Mouse (Mus musculus) left cerebral cortex, adult 18-20 months (tissue): ENCODE results near the gene Ing4. TPM values are rescaled to one million over a fixed set of nuclear protein-coding genes. Genes with fewer than 3 reads are reported as not detected.
"Not testable (repeated sequence)": the region's sequence is repeated elsewhere in the genome, so short reads cannot be mapped to it uniquely, and the experiment has no call there.

Experiments used
- DNase-seq, 2 experiments: peaks; one replicate each; pipeline ENCODE4 v3.0.0; 2021 to 2022; ENCODE audit warnings: low spot score in 2 of 2, mixed read lengths in 1 of 2
- total RNA-seq, 2 experiments: library from RNA; stranded (reverse); gene quantifications; 2 replicates each; pipeline ENCODE4 v1.2.3; 2021

The Ing4 gene
- total RNA-seq, 2 experiments from 2014 or later, result 50.7 to 51.1 TPM

DNA sequence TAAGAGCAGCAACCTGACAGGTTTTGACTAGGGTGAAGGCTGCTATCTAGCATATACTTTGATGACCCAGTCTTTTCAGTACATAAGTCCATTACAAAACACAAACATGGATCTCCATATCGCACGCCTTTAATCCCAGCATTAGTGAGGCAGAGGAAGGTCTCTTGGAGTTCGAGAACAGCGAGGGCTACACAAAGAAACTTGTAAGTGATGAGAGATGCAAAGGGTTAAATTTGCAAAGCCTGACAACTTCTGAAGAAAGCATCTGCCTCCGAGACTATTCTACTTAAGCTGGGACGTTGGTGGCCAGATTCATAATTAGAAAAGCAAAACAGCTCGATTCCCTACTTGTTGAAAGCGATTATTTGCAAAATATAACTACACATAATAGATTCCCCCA, 429 bp upstream of the Ing4 start:
- no peak for DNase-seq

DNA sequence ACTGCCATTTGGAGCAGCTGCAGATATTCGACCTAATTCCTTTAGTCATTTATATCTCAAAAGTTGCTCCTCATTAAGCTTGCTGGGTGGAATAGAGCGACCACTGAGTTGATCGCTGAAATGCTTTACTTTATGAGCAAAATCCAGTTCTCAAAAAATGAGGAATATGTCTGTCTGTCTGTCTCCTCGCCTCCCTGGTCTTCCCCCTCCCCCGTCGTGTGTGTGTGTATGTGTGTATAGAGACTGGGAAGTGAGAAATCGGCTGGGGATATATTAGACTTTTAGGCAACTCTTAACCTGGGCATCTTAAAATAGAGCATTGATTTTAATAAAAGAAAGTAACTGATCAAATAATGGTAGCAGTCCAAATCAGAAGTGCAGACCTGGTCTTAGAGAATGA, 661 bp downstream of the Ing4 start:
- DNase-seq, result no peak

DNA sequence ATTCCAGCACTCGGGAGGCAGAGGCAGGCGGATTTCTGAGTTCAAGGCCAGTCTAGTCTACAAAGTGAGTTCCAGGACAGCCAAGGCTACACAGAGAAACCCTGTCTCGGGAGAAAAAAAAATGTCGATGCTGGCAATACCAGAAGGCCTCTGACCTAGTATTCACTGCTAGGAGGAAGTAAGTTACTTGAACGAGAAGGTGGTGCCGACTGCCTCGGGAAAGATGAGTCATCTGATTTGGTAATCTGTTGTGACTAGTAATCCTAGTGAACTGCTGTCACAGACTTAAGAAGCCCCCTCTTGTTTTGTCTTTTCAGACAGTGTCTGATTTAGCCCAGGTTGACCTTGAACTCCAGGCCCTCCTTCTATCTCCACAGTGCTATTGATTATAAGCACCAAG, 1.5 kb downstream of the Ing4 start:
- DNase-seq, result no peak

DNA sequence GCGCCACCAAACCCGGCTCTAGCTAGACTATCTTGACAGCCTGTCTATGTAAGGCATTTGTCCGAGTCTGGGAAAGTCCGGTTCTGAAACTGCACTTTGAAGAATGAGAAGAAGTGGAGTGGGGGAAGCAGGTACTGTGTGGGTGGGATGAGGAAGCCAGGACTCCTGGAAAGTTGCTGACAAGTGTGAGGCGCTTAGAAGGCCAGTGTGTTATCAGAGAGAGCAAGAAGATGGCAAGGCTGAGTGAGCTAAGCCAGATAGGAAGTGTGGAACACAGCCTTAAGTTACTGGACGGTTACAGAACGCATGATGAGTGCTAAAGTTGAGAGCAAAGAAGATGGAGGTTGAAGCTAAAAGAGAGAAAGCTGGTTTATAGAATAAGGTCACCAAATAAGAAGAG, 2.5 kb downstream of the Ing4 start:
- no peak for DNase-seq

DNA sequence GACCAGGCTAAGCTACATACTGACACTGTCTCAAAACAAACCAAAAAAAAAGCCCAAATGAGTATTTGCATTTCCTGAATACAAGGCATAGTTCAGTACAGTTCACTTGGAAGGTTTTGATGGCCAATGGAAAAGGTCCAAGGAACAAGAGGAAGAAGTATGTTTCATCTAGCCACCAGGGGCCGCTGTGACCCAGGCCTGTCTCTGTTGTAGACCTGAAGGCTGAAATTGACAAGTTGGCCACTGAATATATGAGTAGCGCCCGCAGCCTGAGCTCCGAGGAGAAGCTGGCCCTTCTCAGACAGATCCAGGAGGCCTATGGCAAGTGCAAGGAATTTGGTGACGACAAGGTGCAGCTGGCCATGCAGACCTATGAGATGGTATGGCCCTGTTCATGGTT, 7.1 kb downstream of the Ing4 start:
- DNase-seq, result peak; percentile 78 to 82

DNA sequence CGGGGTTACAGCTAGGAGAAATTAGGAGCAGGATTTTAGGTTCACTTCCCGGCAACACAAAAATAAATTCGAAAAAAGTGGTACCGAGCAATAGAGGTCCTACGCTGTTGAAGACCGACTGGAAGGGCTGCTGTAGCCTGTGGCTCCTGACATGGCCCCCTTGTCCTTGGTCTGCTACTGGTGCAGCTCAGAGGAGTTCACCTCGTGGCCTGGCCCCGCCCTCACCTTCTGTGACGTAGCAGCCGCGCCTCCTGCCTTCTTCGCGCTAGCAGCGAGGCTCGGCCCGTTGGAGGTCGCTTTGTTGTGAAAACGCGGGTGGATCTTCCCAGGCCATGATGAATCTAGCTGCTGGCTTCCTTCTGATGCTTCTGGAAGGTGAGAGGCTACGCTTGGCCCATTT, 10.1 kb downstream of the Ing4 start, which contains the start of gene Acrbp:
Gene Acrbp (plus strand): TSS at position 12 of the 400 bp plus-strand sequence.
- no peak for DNase-seq

DNA sequence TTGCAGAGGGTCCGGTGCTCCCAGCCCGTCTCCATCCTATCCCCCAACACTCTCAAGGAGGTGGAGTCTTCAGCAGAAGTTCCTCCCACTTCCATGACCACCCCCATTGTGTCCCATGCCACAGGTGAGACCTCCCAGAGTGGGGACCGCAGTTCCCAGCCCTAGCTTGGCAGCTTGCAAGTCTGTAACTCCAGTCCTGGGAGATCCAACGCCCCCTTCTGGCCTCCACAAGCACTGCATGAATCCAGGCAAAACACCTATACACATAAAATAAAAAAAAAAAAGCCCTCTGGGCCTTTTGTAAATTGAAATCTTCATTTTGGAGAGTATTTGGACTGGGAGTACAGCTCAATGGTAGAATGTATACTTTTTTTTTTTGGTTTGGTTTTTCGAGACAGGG, 11.7 kb downstream of the Ing4 start:
- DNase-seq, result no peak

DNA sequence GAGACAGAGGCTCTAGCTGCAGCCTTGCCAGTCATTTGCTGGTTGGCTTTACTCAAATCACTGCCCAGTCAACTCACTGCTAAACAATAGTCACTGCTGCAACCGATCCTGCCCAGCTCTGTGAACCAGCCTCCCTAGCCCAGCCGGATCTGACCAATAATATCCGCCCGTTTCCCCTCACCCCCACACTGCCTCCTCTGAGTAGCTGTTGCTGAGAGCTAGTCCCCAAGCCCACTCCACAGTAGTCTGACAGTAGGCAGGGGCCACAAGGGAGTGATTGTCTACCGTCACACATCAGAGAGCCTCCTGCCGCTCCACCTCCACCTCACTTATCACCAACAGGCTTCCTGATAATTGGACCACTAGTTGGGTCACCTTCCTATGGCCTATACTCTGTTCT, 21.9 kb downstream of the Ing4 start:
- no peak for DNase-seq

DNA sequence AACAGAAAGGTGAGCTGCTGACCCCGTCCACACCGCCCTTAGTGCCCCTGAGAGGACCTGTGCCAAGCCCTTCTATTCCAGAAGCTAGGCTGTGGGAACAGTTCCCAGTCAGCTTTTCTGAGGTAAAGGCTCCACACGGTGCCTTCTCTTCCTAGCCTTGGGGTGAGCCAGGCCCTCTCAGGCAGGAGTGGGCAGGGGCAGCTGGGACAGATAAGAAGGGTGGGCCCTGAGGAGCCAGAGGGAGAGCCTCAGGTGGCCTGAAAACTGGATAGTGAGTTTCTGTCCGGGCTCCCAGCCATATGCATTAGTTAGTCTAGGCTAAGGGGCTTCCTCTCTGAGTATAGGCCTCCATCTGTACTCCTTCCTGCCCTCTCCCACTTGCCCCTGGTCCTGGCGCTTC, 23.0 kb downstream of the Ing4 start:
- no peak for DNase-seq

DNA sequence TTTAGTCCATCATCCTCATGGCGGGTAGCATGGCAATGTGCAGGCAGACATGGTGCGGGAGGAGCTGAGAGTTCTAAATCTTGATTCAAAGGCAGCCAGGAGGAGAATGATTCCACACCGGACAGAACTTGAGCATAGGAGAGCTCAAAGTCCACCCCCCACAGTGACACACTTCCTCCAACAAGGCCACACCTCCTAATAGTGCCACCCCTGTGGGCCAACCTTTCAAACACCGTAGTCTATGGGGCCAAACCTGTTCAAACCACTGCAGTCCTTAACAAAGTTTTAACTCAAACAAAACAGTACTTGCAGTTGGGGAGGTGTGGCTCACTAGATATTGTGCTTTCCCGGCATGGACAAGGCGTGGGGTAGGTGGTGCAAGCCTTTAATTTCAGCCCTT, 24.3 kb downstream of the Ing4 start:
- DNase-seq, result no peak

DNA sequence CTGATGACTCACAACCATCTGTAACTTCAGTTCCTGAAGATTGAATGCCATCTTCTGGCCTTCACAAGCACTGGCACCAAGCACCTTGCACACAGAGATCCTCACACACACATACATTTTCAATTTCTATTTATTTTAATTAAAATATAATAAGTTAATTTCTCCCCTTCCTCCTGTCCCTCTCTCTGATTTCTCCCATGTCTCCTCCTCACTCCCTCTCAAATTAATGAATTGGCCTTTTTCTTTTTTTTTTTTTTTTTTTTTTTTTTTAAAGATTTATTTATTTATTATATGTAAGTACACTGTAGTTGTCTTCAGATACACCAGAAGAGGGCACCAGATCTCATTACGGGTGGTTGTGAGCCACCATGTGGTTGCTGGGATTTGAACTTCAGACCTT, 25.7 kb downstream of the Ing4 start:
- not testable (repeated sequence) for DNase-seq

DNA sequence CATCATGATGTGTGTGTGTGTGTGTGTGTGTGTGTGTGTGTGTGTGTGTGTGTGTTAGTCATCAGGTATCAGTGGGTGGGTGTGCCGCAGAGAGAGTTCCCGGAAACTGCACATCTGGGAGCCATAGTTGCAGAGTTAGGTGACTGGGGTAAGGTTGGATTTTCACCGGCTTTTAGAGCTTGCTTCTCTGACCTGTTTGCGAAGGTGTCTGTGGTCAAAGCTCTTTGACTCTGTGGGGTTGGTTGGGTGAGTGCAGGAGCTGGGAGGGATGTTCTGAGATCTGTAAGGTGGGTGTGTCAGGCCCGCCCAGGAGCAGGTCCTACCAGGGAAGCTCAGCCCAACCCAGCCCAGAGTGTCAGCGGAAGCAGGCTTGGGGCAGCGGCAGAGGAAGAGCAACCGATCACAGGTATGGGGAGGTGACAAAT, 28.0 kb downstream of the Ing4 start, which contains the start of gene Lpar5:
Gene Lpar5 (plus strand): TSS at position 350 of the 425 bp plus-strand sequence.
- DNase-seq, result no peak

DNA sequence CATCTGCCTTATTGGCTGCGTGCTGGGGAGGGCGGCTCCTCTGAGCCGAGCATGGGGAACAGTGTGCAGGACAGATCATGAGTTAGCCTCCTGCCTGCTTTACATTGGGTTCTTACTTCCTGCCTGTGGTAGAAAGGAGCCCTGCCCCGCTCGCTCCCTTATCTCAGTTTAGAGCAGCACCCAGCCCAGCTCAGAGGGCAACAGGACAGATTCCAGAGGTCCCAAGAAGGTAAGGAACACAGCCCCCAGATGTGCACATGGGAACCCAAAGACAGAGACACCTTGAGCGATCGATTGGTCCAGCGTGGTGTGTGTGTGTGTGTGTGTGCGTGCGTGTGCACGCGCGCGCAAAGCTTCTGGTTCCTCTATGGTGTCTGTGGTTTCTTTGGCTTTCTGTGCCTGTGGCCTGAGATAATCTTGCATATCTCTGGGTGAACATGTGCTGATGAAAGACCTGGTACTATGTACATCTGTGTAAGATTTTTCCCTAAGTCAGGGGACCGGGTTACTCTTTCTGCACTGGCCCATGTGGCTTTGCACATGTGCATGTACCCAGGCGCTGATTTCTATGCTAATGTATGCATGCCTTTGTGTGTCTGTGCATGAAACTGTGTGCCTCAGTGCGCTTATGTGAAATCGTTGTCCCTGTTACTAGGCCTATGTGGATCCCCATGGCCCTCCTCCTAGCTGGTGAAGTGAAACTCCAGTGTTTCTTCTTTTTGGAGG, 31.8 kb downstream of the Ing4 start:
- DNase-seq, result no peak

DNA sequence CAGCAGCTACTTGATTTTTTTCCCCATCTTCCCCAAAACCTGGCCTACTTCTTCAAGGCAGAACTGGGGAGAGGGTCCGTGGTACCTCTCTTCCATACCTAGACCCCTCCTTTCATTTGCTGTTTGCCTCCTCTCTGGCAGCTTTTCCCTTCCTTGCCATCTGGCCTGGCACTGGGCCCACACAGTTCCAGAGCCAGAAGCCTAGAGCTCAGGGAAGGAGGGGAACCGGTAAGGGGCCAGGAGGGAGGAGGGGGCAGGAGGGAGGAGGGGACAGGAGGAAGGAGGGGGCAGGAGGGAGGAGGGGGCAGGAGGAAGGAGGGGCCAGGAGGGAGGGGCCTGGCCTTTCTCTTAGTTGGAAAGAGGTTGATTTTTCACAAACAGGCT, 32.3 kb downstream of the Ing4 start:
- peak; percentile 35 to 68 for DNase-seq

DNA sequence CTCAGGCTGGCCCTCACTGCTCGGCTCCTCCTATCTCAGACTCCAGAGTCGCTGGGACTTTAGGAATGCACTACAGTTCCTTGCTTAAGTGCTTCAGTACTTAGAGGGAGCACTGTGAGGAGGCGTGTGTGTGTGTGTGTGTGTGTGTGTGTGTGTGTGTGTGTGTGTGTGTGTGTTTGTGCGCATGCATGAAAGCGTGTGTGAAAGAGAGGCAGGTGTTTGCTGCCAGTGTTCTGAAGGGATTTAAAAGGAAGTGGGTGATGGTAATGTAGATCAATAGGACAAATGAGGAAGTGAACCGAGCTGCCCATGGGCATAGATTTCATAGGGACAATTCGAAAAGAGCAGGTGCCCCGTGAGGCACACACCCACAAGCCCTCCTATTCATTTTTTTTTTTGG, 34.3 kb downstream of the Ing4 start:
- DNase-seq, result no peak

DNA sequence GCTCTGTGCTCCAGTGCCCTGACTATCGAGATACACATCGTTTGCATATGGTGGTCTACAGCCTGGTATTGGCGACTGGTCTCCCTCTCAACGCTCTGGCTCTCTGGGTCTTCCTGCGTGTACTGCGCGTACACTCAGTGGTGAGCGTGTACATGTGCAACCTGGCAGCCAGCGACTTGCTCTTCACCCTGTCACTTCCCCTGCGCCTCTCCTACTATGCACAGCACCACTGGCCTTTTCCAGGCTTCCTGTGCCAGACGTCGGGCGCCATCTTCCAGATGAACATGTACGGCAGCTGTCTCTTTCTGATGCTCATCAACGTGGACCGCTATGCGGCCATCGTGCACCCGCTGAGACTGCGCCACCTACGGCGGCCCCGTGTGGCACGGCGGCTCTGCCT, 41.8 kb downstream of the Ing4 start:
- no peak for DNase-seq

DNA sequence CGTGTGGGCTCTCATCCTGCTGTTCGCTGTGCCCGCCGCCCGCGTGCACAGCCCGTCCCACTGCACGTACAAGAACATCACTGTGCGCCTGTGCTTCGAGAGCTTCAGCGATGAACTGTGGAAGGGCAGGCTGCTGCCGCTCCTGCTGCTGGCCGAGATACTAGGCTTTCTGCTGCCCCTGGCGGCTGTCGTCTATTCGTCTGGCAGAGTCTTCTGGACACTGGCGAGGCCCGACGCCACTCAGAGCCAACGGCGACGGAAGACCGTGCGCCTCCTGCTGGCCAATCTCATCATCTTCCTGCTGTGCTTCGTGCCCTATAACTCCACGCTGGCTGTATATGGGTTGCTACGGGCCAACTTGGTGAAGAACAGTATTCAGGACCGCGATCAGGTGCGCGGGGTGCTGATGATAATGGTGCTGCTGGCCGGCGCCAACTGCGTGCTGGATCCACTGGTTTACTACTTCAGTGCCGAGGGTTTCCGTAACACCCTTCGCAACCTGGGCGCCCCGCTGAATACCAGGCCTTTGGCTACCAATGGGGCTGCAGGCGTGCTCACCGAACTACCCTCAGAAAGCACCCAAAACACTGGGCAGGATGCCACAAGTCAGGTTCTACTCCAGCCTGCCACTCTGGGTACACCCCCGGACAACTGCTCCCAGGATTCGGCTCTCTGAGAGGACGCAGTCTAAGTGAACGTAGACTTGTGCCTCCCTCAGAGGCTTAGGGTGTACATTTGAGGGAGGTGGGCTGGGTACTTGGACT, 42.4 kb downstream of the Ing4 start:
- peak; percentile 80 for DNase-seq

DNA sequence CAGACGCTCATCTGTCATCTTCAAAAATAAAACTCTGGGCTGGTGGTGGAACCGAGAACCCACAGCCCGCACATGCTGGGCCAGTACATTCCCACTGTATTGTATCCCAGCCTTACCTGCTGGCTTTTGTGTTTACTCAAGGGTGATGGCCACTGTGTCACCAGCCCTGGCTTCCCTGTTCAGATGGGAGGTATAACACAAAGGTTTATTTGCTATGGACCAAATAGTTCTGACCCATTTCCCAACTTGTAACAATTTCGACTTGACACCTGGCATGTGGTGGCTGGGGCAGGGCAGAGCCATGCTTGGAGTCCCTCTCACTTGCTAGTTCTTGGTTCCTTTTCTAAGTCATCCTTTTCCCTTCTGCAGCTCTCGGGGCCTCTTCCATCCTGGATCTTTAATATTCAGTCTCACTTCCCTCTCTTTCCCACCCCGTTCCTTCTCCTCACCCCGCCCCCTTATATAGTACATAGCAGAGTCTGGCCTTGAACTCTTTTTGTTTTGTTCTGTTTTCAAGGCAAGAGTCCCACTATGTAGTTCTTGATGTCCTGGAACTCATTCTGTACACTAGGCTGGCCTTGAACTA, 43.3 kb downstream of the Ing4 start:
- no peak for DNase-seq

DNA sequence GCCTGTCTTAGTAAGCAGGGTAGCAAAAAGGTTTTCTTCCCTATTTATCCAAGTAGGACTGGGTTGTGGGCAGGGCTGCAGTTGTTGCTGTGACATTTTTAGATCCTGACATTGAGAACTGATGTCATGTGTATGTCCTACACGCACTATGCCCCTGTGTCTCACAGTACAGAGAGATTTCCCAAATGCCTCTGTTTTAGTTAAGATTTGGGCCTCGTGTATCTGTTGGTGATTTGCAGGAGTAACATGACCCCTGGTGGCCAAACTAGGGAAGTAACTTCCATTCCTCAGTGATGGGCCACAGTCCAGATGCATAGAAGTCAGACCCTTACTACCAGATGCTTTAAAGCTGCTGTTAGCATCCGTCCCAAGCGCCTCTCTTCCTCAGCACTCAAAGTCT, 44.9 kb downstream of the Ing4 start:
- peak; percentile 57 to 64 for DNase-seq

DNA sequence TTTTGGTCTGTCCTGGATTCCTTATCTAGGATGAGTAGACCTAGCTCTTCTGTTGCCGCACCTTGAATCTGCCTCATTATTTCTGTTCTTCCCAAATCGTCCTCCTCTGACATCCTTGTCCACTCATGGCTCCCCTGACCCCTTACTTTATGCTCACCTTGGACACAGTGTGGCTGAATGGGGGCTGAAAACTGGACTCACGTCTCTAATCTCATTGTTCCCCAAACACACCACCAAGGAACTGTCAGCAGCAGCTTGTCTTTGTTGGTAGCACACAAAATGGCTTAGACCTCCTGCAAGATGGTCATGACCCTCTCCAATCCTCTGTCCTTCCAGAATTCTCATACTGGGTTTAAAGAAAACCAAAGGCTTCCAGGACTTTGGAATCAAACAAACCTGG, 48.4 kb downstream of the Ing4 start:
- no peak for DNase-seq

DNA sequence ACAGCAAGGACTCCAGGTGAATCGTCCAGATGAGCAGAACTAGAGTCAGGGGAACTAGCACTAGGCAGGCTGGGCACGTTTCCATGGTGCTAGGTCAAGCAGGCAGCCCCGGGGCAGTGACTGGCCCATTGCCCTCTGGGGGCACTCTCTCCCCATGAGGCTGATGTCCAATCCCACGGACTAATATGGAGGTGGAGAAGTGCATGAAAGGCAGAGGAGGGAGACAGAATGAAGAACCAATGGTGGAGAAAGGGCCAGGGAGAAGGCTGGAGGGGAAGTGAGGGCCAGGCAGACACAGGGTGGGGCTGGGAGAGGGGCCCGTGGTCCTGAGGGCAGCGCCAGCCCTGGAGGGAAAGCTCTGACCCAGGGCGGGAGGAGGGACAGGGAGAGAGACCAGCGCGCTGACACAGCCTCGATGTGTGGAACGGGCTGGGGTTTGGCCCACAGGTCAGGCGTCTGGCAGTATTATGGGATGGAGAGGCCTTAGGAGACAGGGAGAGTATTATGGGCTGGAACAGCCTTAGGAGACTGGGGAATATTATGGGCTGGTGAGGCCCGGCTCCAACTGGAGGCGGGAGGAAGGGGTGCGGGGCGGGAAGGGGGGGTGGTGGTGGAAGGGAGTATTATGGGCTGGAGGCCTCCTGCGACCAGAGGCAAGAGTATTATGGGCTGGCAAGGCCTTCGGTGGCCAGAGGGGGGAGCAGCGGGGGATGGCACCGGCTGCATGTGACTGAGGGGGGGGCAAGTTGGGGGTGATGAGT, 49.2 kb downstream of the Ing4 start:
- peak; percentile 57 to 64 for DNase-seq
